Mouse (Mus musculus) spleen, adult 2 months (tissue): Measurements from ENCODE around the gene Plscr4. TPM values are rescaled to one million over a fixed set of nuclear protein-coding genes. Genes with fewer than 3 reads are reported as not detected.

Experiments
- DNase-seq, 2 experiments: peaks; one replicate each; pipeline versions ENCODE4 v3.0.0 to v3.0.0-alpha.2; 2012 to 2021; ENCODE audit warnings: low spot score in 2 of 2, low read depth in 1 of 2
- H3K27ac ChIP-seq: fragments of 200-500 bp; 2 replicates; pipeline ENCODE4 v1.5.1; 2012; ENCODE audit warnings: low read length, inconsistent platforms; ENCODE audit not compliant: insufficient read depth
- H3K27me3 ChIP-seq: fragments of 200-500 bp; 2 replicates; pipeline ENCODE4 v1.6.1; 2012; ENCODE audit warnings: mild to moderate bottlenecking, moderate library complexity, low read length, inconsistent platforms; ENCODE audit not compliant: control insufficient read depth, insufficient read depth
- H3K36me3 ChIP-seq: fragments of 200-500 bp; 2 replicates; pipeline ENCODE4 v1.6.1; 2012; ENCODE audit warnings: mild to moderate bottlenecking, low read length, inconsistent platforms; ENCODE audit not compliant: control insufficient read depth, insufficient read depth
- H3K4me1 ChIP-seq: fragments of 200-500 bp; 2 replicates; pipeline ENCODE4 v1.6.1; 2011; ENCODE audit warnings: inconsistent platforms; ENCODE audit not compliant: control insufficient read depth, insufficient read depth, insufficient read length
- H3K4me3 ChIP-seq: fragments of 200-500 bp; 2 replicates; pipeline ENCODE4 v1.5.1; 2011; ENCODE audit warnings: mild to moderate bottlenecking, inconsistent platforms; ENCODE audit not compliant: insufficient read depth, insufficient read length; ENCODE audit errors: extremely low read depth
- CTCF ChIP-seq: fragments of 200-500 bp; IDR thresholded peaks from 2 replicates; pipeline ENCODE4 v1.5.1; 2011; ENCODE audit warnings: mild to moderate bottlenecking, inconsistent platforms; ENCODE audit not compliant: insufficient read depth, insufficient read length, insufficient replicate concordance; ENCODE audit errors: extremely low read depth
- POLR2A ChIP-seq: fragments of 200-500 bp; IDR thresholded peaks from 2 replicates; pipeline ENCODE4 v1.6.1; 2011; ENCODE audit warnings: low read depth, low read length, inconsistent platforms
- WGBS: fragments of 180-500 bp; shearing (Covaris S2); methylation state at CpG from one replicate; pipeline ENCODE4 v1.1.7; 2018; 5-methylcytosine and 5-hydroxymethylcytosine counted together
- polyA plus RNA-seq: library from polyadenylated mRNA; depleted of rRNA; stranded (reverse); fragments of >200 nt; gene quantifications from 2 replicates; pipeline ENCODE4 v1.2.3, GENCODE M21; 2012; rRNA removed

Plscr4 gene
- 5.5 and 5.8 TPM in 2 replicates for polyA plus RNA-seq

DNA sequence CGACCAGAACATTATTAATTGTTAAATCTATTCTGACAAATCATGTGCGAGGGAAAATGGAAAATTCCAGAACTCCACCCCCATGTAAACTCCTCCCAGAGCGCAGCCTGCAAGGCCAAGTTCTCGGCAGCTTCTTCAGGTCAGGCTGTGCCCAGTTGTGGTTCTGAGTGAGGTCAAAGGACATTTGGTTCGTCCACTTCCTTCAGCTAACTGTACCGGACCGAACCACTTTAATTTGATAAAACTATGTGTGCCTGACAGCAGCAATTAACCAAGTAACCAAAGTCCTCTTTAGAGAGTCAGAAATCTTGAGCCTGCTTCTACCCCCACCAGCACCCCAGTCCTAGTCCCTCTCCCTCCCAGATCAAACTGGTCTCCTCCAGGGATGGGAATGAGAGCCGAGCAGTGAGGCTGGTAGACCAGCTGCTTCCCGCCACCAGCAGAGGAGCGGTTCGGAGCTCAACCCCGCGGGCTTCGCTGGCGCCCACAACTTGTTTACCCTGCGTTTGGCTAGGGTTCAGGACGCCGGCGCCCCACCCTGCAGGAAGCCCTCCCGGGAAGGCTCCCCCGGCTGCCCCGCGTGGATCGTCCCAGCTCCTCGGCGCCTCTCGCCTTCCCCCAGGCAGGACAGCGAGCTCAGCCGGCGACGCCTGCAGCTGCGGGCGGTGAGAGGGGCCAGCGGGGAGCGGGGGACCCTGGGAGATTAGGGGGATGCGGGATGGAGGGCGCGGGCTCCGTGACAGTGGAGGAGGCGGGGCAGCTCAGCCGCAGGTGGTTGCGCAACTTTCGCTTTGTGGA, at the start of gene Plscr4:
TSS of gene Plscr4 (plus strand) at position 113 of the 798 bp plus-strand sequence.
- TF ChIP-seq POLR2A = no peak
- Histone ChIP-seq H3K4me1 (peaks cover 5% of the 10 kb centered on the region), H3K27me3 (no peaks in the 10 kb centered on the region), H3K4me3 (peak within 1 kb of the TSS; percentile 81), H3K36me3 (no peaks in the 10 kb centered on the region), H3K27ac (peak within 1 kb of the TSS; percentile 45)
- 7% methylated on average over 43 of the region's 43 CpGs for WGBS
- peak in 1 of 2 experiments; percentile 16 for DNase-seq

- no peak for DNase-seq
- Histone ChIP-seq H3K27ac (no peak overlapping the region), H3K4me3 (no peak overlapping the region), H3K4me1 (no peaks in the 10 kb centered on the region), H3K27me3 (no peaks in the 10 kb centered on the region), H3K36me3 (no peaks in the 10 kb centered on the region)
- TF ChIP-seq CTCF (no peak), POLR2A (no peak)
- WGBS = 89% methylated on average over 3 of the region's 3 CpGs
These were observed 46.9 kb upstream of the Plscr4 start for GRCm38 (mm10) chr9:92410225-92410624.

DNA sequence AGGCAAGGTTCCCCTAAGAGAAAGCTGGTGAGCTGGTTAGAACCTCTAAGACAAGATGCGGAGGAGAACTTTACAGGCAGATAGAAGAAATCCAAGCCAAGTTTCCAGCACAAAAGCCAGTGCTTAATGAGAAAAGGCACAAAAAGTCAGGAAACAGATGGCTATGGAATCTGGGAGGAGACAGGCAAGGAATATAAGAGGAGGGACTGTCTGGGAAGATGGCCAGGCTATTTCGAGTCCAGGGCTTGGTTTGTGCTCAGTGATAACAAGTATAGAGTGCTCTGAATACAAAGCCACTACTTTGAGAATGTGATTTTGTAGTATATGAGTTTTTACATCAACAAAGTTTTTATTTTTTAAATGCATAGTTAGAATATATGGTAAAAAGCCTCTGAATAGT, 45.1 kb upstream of the Plscr4 start:
- no peak for DNase-seq
- Histone ChIP-seq H3K36me3 (no peaks in the 10 kb centered on the region), H3K4me1 (no peaks in the 10 kb centered on the region), H3K27me3 (no peaks in the 10 kb centered on the region), H3K27ac (no peak overlapping the region), H3K4me3 (no peak overlapping the region)
- WGBS = 86% methylated on average over 2 of the region's 2 CpGs
- TF ChIP-seq CTCF = no peak
- no peak for TF ChIP-seq POLR2A

- H3K27ac ChIP-seq = no peak overlapping the region
- no peak for TF ChIP-seq CTCF
- no peak for TF ChIP-seq POLR2A
- H3K4me3 ChIP-seq = no peak overlapping the region
- no peaks in the 10 kb centered on the region for H3K4me1 ChIP-seq
- H3K27me3 ChIP-seq = no peaks in the 10 kb centered on the region
- H3K36me3 ChIP-seq = no peaks in the 10 kb centered on the region
- no peak for DNase-seq
- 88% methylated on average over 3 of the region's 3 CpGs for WGBS
These were observed 43.5 kb upstream of the Plscr4 start for GRCm38 (mm10) chr9:92413684-92414083.

GRCm38 (mm10) chr9:92437781-92438180, 19.4 kb upstream of the Plscr4 start:
- Histone ChIP-seq H3K27me3 (no peaks in the 10 kb centered on the region), H3K27ac (no peak overlapping the region), H3K4me3 (no peak overlapping the region), H3K4me1 (no peaks in the 10 kb centered on the region), H3K36me3 (no peaks in the 10 kb centered on the region)
- TF ChIP-seq POLR2A = no peak
- no peak for TF ChIP-seq CTCF
- DNase-seq = no peak

GRCm38 (mm10) chr9:92441468-92441867, 15.7 kb upstream of the Plscr4 start:
- WGBS = 66% methylated on average over 4 of the region's 4 CpGs
- DNase-seq = no peak
- Histone ChIP-seq H3K27ac (no peak overlapping the region), H3K4me3 (no peak overlapping the region), H3K36me3 (no peaks in the 10 kb centered on the region), H3K4me1 (no peaks in the 10 kb centered on the region), H3K27me3 (no peaks in the 10 kb centered on the region)
- TF ChIP-seq POLR2A = no peak
- TF ChIP-seq CTCF = no peak

- Histone ChIP-seq H3K4me1 (no peaks in the 10 kb centered on the region), H3K4me3 (no peak overlapping the region), H3K27ac (no peak overlapping the region), H3K27me3 (no peaks in the 10 kb centered on the region), H3K36me3 (no peaks in the 10 kb centered on the region)
- TF ChIP-seq POLR2A (no peak), CTCF (no peak)
- DNase-seq = no peak
These were observed 12.6 kb upstream of the Plscr4 start for GRCm38 (mm10) chr9:92444536-92444935.
